Mouse (Mus musculus) MN1 (cell line): ENCODE measurements at regions not wholly inside any gene's neighbourhood (a gene's known extent, or its start where the extent isn't known, plus 50 kb on each side); places are given as distances from the start of the nearest gene placed in this dataset.
A peak's percentile ranks its signal among the peaks of the same experiment; 100 is the strongest.

Experiments used
- DNase-seq: peaks from one replicate; pipeline ENCODE4 v3.0.0-alpha.2; 2016; ENCODE audit warnings: low spot score

- DNase-seq: peak; percentile 57
Measured at GRCm38 (mm10) chr2:107785521-107785920, 495.1 kb downstream of the Kcna4 start.

GRCm38 (mm10) chr2:107796930-107797329, 506.5 kb downstream of the Kcna4 start:
- DNase-seq: no peak

- DNase-seq: no peak
Measured at GRCm38 (mm10) chr2:107813206-107813605, 522.8 kb downstream of the Kcna4 start.

GRCm38 (mm10) chr2:107813992-107814391, 523.6 kb downstream of the Kcna4 start:
- no peak for DNase-seq
